Mouse (Mus musculus) kidney, postnatal 0 days (tissue): Measurements from ENCODE around the gene Zkscan16. TPM values are rescaled to one million over a fixed set of nuclear protein-coding genes. Genes with fewer than 3 reads are reported as not detected.

Experiments
- ATAC-seq: fragments of 200-750 bp; cut with Nextera tagmentation; replicated peaks from 2 replicates; pipeline ENCODE4 v1.8.0; 2017; ENCODE audit warnings: low read depth, moderate number of reproducible peaks, moderate TSS enrichment, moderate library complexity; ENCODE audit not compliant: low FRiP score
- DNase-seq: peaks from one replicate; pipeline ENCODE4 v3.0.0-alpha.2; 2016; ENCODE audit warnings: low spot score
- H3K27ac ChIP-seq: fragments of 300-500 bp; sonication (generic); 2 replicates; pipeline ENCODE4 v1.5.1; 2014; ENCODE audit warnings: mild to moderate bottlenecking
- H3K27me3 ChIP-seq: fragments of 300-500 bp; sonication (generic); 2 replicates; pipeline ENCODE4 v1.6.1; 2014; ENCODE audit warnings: low read length, mixed read lengths; ENCODE audit not compliant: insufficient read depth
- H3K36me3 ChIP-seq: fragments of 300-500 bp; sonication (generic); 2 replicates; pipeline ENCODE4 v1.6.1; 2014; ENCODE audit warnings: low read length, mixed read lengths; ENCODE audit not compliant: insufficient read depth
- H3K4me1 ChIP-seq: fragments of 300-500 bp; sonication (generic); replicated peaks from 2 replicates; pipeline ENCODE4 v1.6.1; 2014; ENCODE audit warnings: antibody characterized with exemption, low read length, mixed read lengths; ENCODE audit not compliant: insufficient read depth
- H3K4me2 ChIP-seq: fragments of 300-500 bp; sonication (generic); 2 replicates; pipeline ENCODE4 v1.6.1; 2014; ENCODE audit warnings: mild to moderate bottlenecking, low read length, moderate library complexity, mixed read lengths
- H3K4me3 ChIP-seq: fragments of 300-500 bp; sonication (generic); replicated peaks from 2 replicates; pipeline ENCODE4 v1.5.1; 2014; ENCODE audit warnings: low read depth, low read length
- H3K9ac ChIP-seq: fragments of 300-500 bp; sonication (generic); 2 replicates; pipeline ENCODE4 v1.6.1; 2014; ENCODE audit warnings: low read depth, low read length
- H3K9me3 ChIP-seq: fragments of 300-500 bp; sonication (generic); replicated peaks from 2 replicates; pipeline ENCODE4 v1.6.1; 2016; ENCODE audit warnings: low read length, inconsistent platforms, mixed read lengths
- CTCF ChIP-seq: IDR thresholded peaks from 2 replicates; pipeline ENCODE4 v1.5.1; 2016; ENCODE audit warnings: antibody characterized with exemption, low read depth, mild to moderate bottlenecking, moderate library complexity
- WGBS: fragments of 180-500 bp; shearing (Covaris S2); extraction: QIAGEN DNeasy Blood & Tissue Kit; methylation state at CpG from one replicate; pipeline ENCODE4 v1.1.7; 2014; 5-methylcytosine and 5-hydroxymethylcytosine counted together
- polyA plus RNA-seq: library from polyadenylated mRNA; unstranded; fragments of >200 nt; fragmentation: Nextera tagmentation; extraction: Ambion mirVana; gene quantifications from 2 replicates; pipeline ENCODE4 v1.2.1, GENCODE M21; 2015

Gene Zkscan16
- polyA plus RNA-seq, 1 experiment from 2014 or later = 0.54 TPM

GRCm38 (mm10) chr4:58961719-58962118, 18.3 kb downstream of the Zkscan16 start:
- DNase-seq (no peak), ATAC-seq (no peak)
- Histone ChIP-seq H3K4me3 (no peak overlapping the region), H3K4me1 (no peaks in the 10 kb centered on the region), H3K4me2 (no peak overlapping the region), H3K9me3 (no peaks in the 10 kb centered on the region), H3K27ac (no peak overlapping the region), H3K36me3 (no peaks in the 10 kb centered on the region), H3K9ac (no peak overlapping the region), H3K27me3 (no peaks in the 10 kb centered on the region)
- TF ChIP-seq CTCF = no peak
- WGBS = 94% methylated on average over 15 of the region's 15 CpGs

- no peak overlapping the region for H3K4me2 ChIP-seq
- no peaks in the 10 kb centered on the region for H3K9me3 ChIP-seq
- 95% methylated on average over 4 of the region's 4 CpGs for WGBS
- no peak overlapping the region for H3K27ac ChIP-seq
- DNase-seq = no peak
- no peaks in the 10 kb centered on the region for H3K27me3 ChIP-seq
- TF ChIP-seq CTCF = no peak
- no peak overlapping the region for H3K4me3 ChIP-seq
- no peaks in the 10 kb centered on the region for H3K4me1 ChIP-seq
- no peak for ATAC-seq
- H3K9ac ChIP-seq = no peak overlapping the region
- no peaks in the 10 kb centered on the region for H3K36me3 ChIP-seq
These were observed 19.8 kb downstream of the Zkscan16 start for GRCm38 (mm10) chr4:58963271-58963670.

- 71% methylated on average over 1 of the region's 1 CpGs for WGBS
- no peak overlapping the region for H3K9ac ChIP-seq
- H3K4me3 ChIP-seq = no peak overlapping the region
- TF ChIP-seq CTCF = no peak
- no peaks in the 10 kb centered on the region for H3K27me3 ChIP-seq
- DNase-seq (no peak), ATAC-seq (no peak)
- H3K4me2 ChIP-seq = no peak overlapping the region
- H3K9me3 ChIP-seq = no peaks in the 10 kb centered on the region
- no peak overlapping the region for H3K27ac ChIP-seq
- no peaks in the 10 kb centered on the region for H3K4me1 ChIP-seq
- H3K36me3 ChIP-seq = no peaks in the 10 kb centered on the region
These were observed 21.7 kb downstream of the Zkscan16 start for GRCm38 (mm10) chr4:58965136-58965535.

- WGBS = 93% methylated on average over 4 of the region's 4 CpGs
- ATAC-seq = no peak
- TF ChIP-seq CTCF = no peak
These were observed 27.2 kb downstream of the Zkscan16 start for GRCm38 (mm10) chr4:58970678-58971077.

GRCm38 (mm10) chr4:58975711-58976110, 32.3 kb downstream of the Zkscan16 start:
- Histone ChIP-seq H3K27ac (no peak overlapping the region), H3K9me3 (no peaks in the 10 kb centered on the region), H3K4me2 (no peak overlapping the region), H3K36me3 (0 out of 2 replicates have a peak, but pooled peaks cover 3% of the 10 kb centered on the region), H3K27me3 (no peaks in the 10 kb centered on the region), H3K4me1 (no peaks in the 10 kb centered on the region), H3K4me3 (no peak overlapping the region), H3K9ac (no peak overlapping the region)
- DNase-seq (no peak), ATAC-seq (no peak)
- no peak for TF ChIP-seq CTCF
- 92% methylated on average over 5 of the region's 5 CpGs for WGBS

More at GRCm38 (mm10) chr4:58970678-58971077, 27.2 kb downstream of the Zkscan16 start:
- Histone ChIP-seq H3K9ac (no peak overlapping the region), H3K4me2 (no peak overlapping the region), H3K36me3 (0 out of 2 replicates have a peak, but pooled peaks cover 3% of the 10 kb centered on the region), H3K27ac (no peak overlapping the region), H3K4me1 (no peaks in the 10 kb centered on the region), H3K27me3 (no peaks in the 10 kb centered on the region), H3K9me3 (no peaks in the 10 kb centered on the region), H3K4me3 (no peak overlapping the region)
- DNase-seq = no peak

- 68% methylated on average over 6 of the region's 6 CpGs for whole genome bisulfite sequencing
- no peak overlapping the region for H3K27ac ChIP-seq
- no peak for DNase-seq
- H3K9ac ChIP-seq = no peak overlapping the region
- H3K9me3 ChIP-seq = no peaks in the 10 kb centered on the region
- TF ChIP-seq CTCF = no peak
- H3K36me3 ChIP-seq = no peaks in the 10 kb centered on the region
- H3K4me1 ChIP-seq = no peaks in the 10 kb centered on the region
- H3K4me2 ChIP-seq = no peak overlapping the region
- no peak for ATAC-seq
- H3K4me3 ChIP-seq = no peak overlapping the region
- no peaks in the 10 kb centered on the region for H3K27me3 ChIP-seq
These were observed 38.0 kb downstream of the Zkscan16 start for GRCm38 (mm10) chr4:58981421-58981820.

- ATAC-seq (no peak), DNase-seq (no peak)
- no peak overlapping the region for H3K27ac ChIP-seq
- no peaks in the 10 kb centered on the region for H3K36me3 ChIP-seq
- no peaks in the 10 kb centered on the region for H3K27me3 ChIP-seq
- WGBS = 90% methylated on average over 8 of the region's 8 CpGs
- no peak for TF ChIP-seq CTCF
- no peak overlapping the region for H3K4me2 ChIP-seq
- H3K4me1 ChIP-seq = no peaks in the 10 kb centered on the region
- no peak overlapping the region for H3K4me3 ChIP-seq
- no peak overlapping the region for H3K9ac ChIP-seq
- H3K9me3 ChIP-seq = no peaks in the 10 kb centered on the region
These were observed 39.4 kb downstream of the Zkscan16 start for GRCm38 (mm10) chr4:58982806-58983205.
